Mouse (Mus musculus) thymus, adult 2 months (tissue): ENCODE results near the gene Pcbp3.

Experiments used
- CTCF ChIP-seq: fragments of 200-500 bp; IDR thresholded peaks from 2 replicates; pipeline ENCODE4 v1.5.1; 2012; ENCODE audit warnings: mild to moderate bottlenecking, control low read depth, low read length, moderate library complexity, borderline replicate concordance; ENCODE audit not compliant: control insufficient read depth, poor library complexity, insufficient read depth; ENCODE audit errors: extremely low read depth
- POLR2A ChIP-seq: fragments of 200-500 bp; IDR thresholded peaks from 2 replicates; pipeline ENCODE4 v1.6.1; 2012; ENCODE audit warnings: mild to moderate bottlenecking, low read length, control low read depth, moderate library complexity; ENCODE audit not compliant: control insufficient read depth, poor library complexity, insufficient read depth; ENCODE audit errors: extremely low read depth

- TF ChIP-seq POLR2A (no peak), CTCF (no peak)
These were observed 195.5 kb downstream of the Pcbp3 start for GRCm38 (mm10) chr10:76766196-76766595.
